ENCODE assay signal across 8 mouse cellular contexts in genomic region chr12:28750876-28751275, GRCm38 (mm10). TPM values are rescaled to one million over a fixed set of nuclear protein-coding genes. Genes with fewer than 3 reads are reported as not detected.
A peak's percentile ranks its signal among the peaks of the same experiment; 100 is the strongest.
DNase-seq lines count a peak whose midpoint lies in the region; ATAC-seq and TF ChIP-seq lines count a peak whose summit lies in the region.

No protein-coding gene starts in this region.

- peak overlapping the region; percentile 89; the same call in 1 of the 2 replicates for H3K4me2 ChIP-seq in forebrain, embryonic 14.5 days (ENCODE audit: low read length)
- H3K4me2 ChIP-seq in forebrain, embryonic 16.5 days (ENCODE audit: low read length): no peak overlapping the region; the same call in none of the 2 replicates
- H3K4me2 ChIP-seq in limb, embryonic 14.5 days (replicated peaks; ENCODE audit: low read depth, low read length, severe bottlenecking): peak overlapping the region; percentile 85; the same call in 1 of the 2 replicates

- no peak for DNase-seq in forebrain, embryonic 14.5 days (ENCODE audit: low spot score)
- DNase-seq in limb, embryonic 14.5 days (ENCODE audit: low spot score): no peak
- DNase-seq in splenic B cell, adult 2 months (ENCODE audit: low read depth, low spot score): peak; percentile 10
- no peak for DNase-seq in left cerebral cortex, adult 18-20 months (ENCODE audit: low spot score in 2 of 2)

- no peak overlapping the region for H3K4me3 ChIP-seq in forebrain, embryonic 14.5 days (ENCODE audit: low read depth, low read length)
- no peak overlapping the region for H3K4me3 ChIP-seq in forebrain, embryonic 16.5 days (replicated peaks; ENCODE audit: low read length)
- H3K4me3 ChIP-seq in megakaryocyte, embryonic 14.5 days (replicated peaks): peak overlapping the region; percentile 99
- H3K4me3 ChIP-seq in limb, embryonic 14.5 days (replicated peaks; ENCODE audit: low read length): no peak overlapping the region

- peaks cover 10% of the 10 kb centered on the region for H3K4me1 ChIP-seq in forebrain, embryonic 14.5 days (ENCODE audit: control insufficient read depth, insufficient read depth, low read length)
- peaks cover 23% of the 10 kb centered on the region for H3K4me1 ChIP-seq in forebrain, embryonic 16.5 days (replicated peaks; ENCODE audit: control insufficient read depth, insufficient read depth, low read length)
- peaks cover 69% of the 10 kb centered on the region for H3K4me1 ChIP-seq in megakaryocyte, embryonic 14.5 days
- H3K4me1 ChIP-seq in limb, embryonic 14.5 days (ENCODE audit: control insufficient read depth, insufficient read depth, low read length): peaks cover 7% of the 10 kb centered on the region; the same call in 1 of the 2 replicates

- H3K36me3 ChIP-seq in forebrain, embryonic 14.5 days (ENCODE audit: control insufficient read depth, insufficient read depth, low read length): peaks cover 15% of the 10 kb centered on the region
- peaks cover 3% of the 10 kb centered on the region for H3K36me3 ChIP-seq in forebrain, embryonic 16.5 days (ENCODE audit: control insufficient read depth, insufficient read depth)
- H3K36me3 ChIP-seq in megakaryocyte, embryonic 14.5 days (replicated peaks; ENCODE audit: low read length): peaks cover 39% of the 10 kb centered on the region
- H3K36me3 ChIP-seq in limb, embryonic 14.5 days (ENCODE audit: control insufficient read depth, insufficient read depth, low read length): peaks cover 15% of the 10 kb centered on the region
- H3K36me3 ChIP-seq in splenic B cell, adult 2 months (ENCODE audit: control insufficient read depth, insufficient read depth, low read length, poor library complexity, severe bottlenecking): no peaks in the 10 kb centered on the region

- no peaks in the 10 kb centered on the region for H3K27me3 ChIP-seq in forebrain, embryonic 14.5 days (replicated peaks; ENCODE audit: control insufficient read depth, insufficient read depth, low read length)
- no peaks in the 10 kb centered on the region for H3K27me3 ChIP-seq in forebrain, embryonic 16.5 days (replicated peaks; ENCODE audit: control insufficient read depth, insufficient read depth, low read length)
- no peaks in the 10 kb centered on the region for H3K27me3 ChIP-seq in megakaryocyte, embryonic 14.5 days (replicated peaks)
- H3K27me3 ChIP-seq in limb, embryonic 14.5 days (ENCODE audit: control insufficient read depth, insufficient read depth, low read length): no peaks in the 10 kb centered on the region
- no peaks in the 10 kb centered on the region for H3K27me3 ChIP-seq in splenic B cell, adult 2 months (ENCODE audit: control insufficient read depth, insufficient read depth, low read length, poor library complexity, severe bottlenecking)

- no peak for TF ChIP-seq POLR2A in limb, embryonic 14.5 days (IDR thresholded peaks at IDR 0.05; ENCODE audit: borderline replicate concordance, extremely low read depth, insufficient read depth, insufficient read length)

- no peak overlapping the region for H3K27ac ChIP-seq in forebrain, embryonic 14.5 days (ENCODE audit: low read depth, low read length)
- H3K27ac ChIP-seq in forebrain, embryonic 16.5 days (ENCODE audit: low read length): no peak overlapping the region
- no peak overlapping the region for H3K27ac ChIP-seq in limb, embryonic 14.5 days (replicated peaks; ENCODE audit: low read depth, low read length)

- no peak for ATAC-seq in forebrain, embryonic 14.5 days
- ATAC-seq in forebrain, embryonic 16.5 days: no peak
- ATAC-seq in megakaryocyte, adult 5-6 weeks (ENCODE audit: poor library complexity, severe bottlenecking): no peak
- no peak for ATAC-seq in limb, embryonic 14.5 days (ENCODE audit: low FRiP score, low read depth)
- no peak for ATAC-seq in frontal cortex, adult (ENCODE audit: low TSS enrichment)

- H3K9me3 ChIP-seq in forebrain, embryonic 14.5 days (replicated peaks; ENCODE audit: control insufficient read depth, low read length): no peaks in the 10 kb centered on the region
- H3K9me3 ChIP-seq in forebrain, embryonic 16.5 days (ENCODE audit: control insufficient read depth, low read length): no peaks in the 10 kb centered on the region
- H3K9me3 ChIP-seq in megakaryocyte, embryonic 14.5 days: no peaks in the 10 kb centered on the region
- no peaks in the 10 kb centered on the region for H3K9me3 ChIP-seq in limb, embryonic 14.5 days (ENCODE audit: control insufficient read depth, low read length)

- no peak overlapping the region for H3K9ac ChIP-seq in forebrain, embryonic 14.5 days (ENCODE audit: low read length)
- no peak overlapping the region for H3K9ac ChIP-seq in forebrain, embryonic 16.5 days (replicated peaks; ENCODE audit: low read depth, low read length)
- H3K9ac ChIP-seq in limb, embryonic 14.5 days (ENCODE audit: low read depth, low read length, severe bottlenecking): no peak overlapping the region

- WGBS in forebrain, embryonic 14.5 days: 95% methylated on average over 5 of the region's 5 CpGs
- 97% methylated on average over 5 of the region's 5 CpGs for WGBS in forebrain, embryonic 16.5 days
- 95% methylated on average over 5 of the region's 5 CpGs for WGBS in limb, embryonic 14.5 days

RNA-seq across cellular contexts. Expression of gene Trappc12, which starts 0.6 kb away (rescaled TPM):
- polyA plus RNA-seq in forebrain, embryonic 14.5 days (2014; fragmentation: Nextera tagmentation; extraction: Ambion mirVana): 38.4 and 43.2 TPM in 2 replicates
- 47.0 and 50.0 TPM in 2 replicates for polyA plus RNA-seq in forebrain, embryonic 16.5 days (2015; fragmentation: Nextera tagmentation; extraction: Ambion mirVana)
- polyA plus RNA-seq in megakaryocyte, embryonic 14.5 days (2012; ENCODE audit: insufficient read depth, low replicate concordance): 4.9 and 7.8 TPM in 2 replicates
- 25.9 and 29.7 TPM in 2 replicates for total RNA-seq in megakaryocyte, adult 5-6 weeks (2015)
- 34.3 and 40.3 TPM in 2 replicates for total RNA-seq in megakaryocyte, adult 5-6 weeks (2017)
- polyA plus RNA-seq in limb, embryonic 14.5 days (2012; rRNA removed): 36.0 and 41.1 TPM in 2 replicates
- polyA plus RNA-seq in limb, embryonic 14.5 days (2014; fragmentation: Nextera tagmentation; extraction: Ambion mirVana): 37.2 and 43.1 TPM in 2 replicates
- 10 to 100 TPM; 63.4 to 64.4 TPM for total RNA-seq in left cerebral cortex, adult 18-20 months (2021)

RNA-seq across cellular contexts. Expression of gene Eipr1, which starts 0.7 kb away (rescaled TPM):
- 80.9 and 87.5 TPM in 2 replicates for polyA plus RNA-seq in forebrain, embryonic 14.5 days (2014; fragmentation: Nextera tagmentation; extraction: Ambion mirVana)
- polyA plus RNA-seq in forebrain, embryonic 16.5 days (2015; fragmentation: Nextera tagmentation; extraction: Ambion mirVana): 75.9 and 79.3 TPM in 2 replicates
- 33.6 and 41.1 TPM in 2 replicates for polyA plus RNA-seq in megakaryocyte, embryonic 14.5 days (2012; ENCODE audit: insufficient read depth, low replicate concordance)
- 21.2 and 22.7 TPM in 2 replicates for total RNA-seq in megakaryocyte, adult 5-6 weeks (2015)
- total RNA-seq in megakaryocyte, adult 5-6 weeks (2017): 26.9 and 33.8 TPM in 2 replicates
- 18.8 and 22.0 TPM in 2 replicates for polyA plus RNA-seq in limb, embryonic 14.5 days (2012; rRNA removed)
- polyA plus RNA-seq in limb, embryonic 14.5 days (2014; fragmentation: Nextera tagmentation; extraction: Ambion mirVana): 29.8 and 31.2 TPM in 2 replicates
- total RNA-seq in left cerebral cortex, adult 18-20 months (2021): 10 to 100 TPM; 60.2 to 66.6 TPM
